8 mouse cellular contexts compared by ENCODE assay signal in genomic region chr2:129129987-129130545, GRCm38 (mm10). TPM values are rescaled to one million over a fixed set of nuclear protein-coding genes. Genes with fewer than 3 reads are reported as not detected.
DNase-seq lines count a peak whose midpoint lies in the region; ATAC-seq and TF ChIP-seq lines count a peak whose summit lies in the region.

No protein-coding gene starts in this region.

- H3K9me3 ChIP-seq in MEL (replicated peaks; ENCODE audit: insufficient read depth, low read length) = no peaks in the 10 kb centered on the region
- H3K9me3 ChIP-seq in embryonic facial prominence, embryonic 13.5 days = peaks cover 8% of the 10 kb centered on the region; the same call in 1 of the 2 replicates
- H3K9me3 ChIP-seq in hindbrain, embryonic 16.5 days (ENCODE audit: control insufficient read depth, low read length) = peaks cover 3% of the 10 kb centered on the region; the same call in 1 of the 2 replicates
- H3K9me3 ChIP-seq in lung, embryonic 15.5 days = no peaks in the 10 kb centered on the region

- ATAC-seq in embryonic facial prominence, embryonic 13.5 days (ENCODE audit: insufficient number of reproducible peaks, insufficient read depth, low FRiP score, low TSS enrichment, low read depth) = 0 out of 2 replicates have a peak, but pooled peaks have one; percentile 13
- ATAC-seq in hindbrain, embryonic 16.5 days = peak; percentile 15
- peak; percentile 35; the same call in 1 of the 2 replicates for ATAC-seq in lung, embryonic 15.5 days (ENCODE audit: borderline replicate concordance, extremely low read depth, low FRiP score, low TSS enrichment)

- no peaks in the 10 kb centered on the region for H3K27me3 ChIP-seq in MEL (ENCODE audit: control insufficient read depth in 1 of 2, insufficient read depth in 2 of 2, low read length in 2 of 2)
- no peaks in the 10 kb centered on the region for H3K27me3 ChIP-seq in embryonic facial prominence, embryonic 13.5 days
- H3K27me3 ChIP-seq in hindbrain, embryonic 16.5 days (replicated peaks; ENCODE audit: control insufficient read depth, insufficient read depth, low read length) = no peaks in the 10 kb centered on the region
- no peaks in the 10 kb centered on the region for H3K27me3 ChIP-seq in lung, embryonic 15.5 days

- peaks cover 2 to 13% of the 10 kb centered on the region in 2 experiments; a peak in 3 of 4 replicates for H3K4me1 ChIP-seq in MEL (ENCODE audit: control insufficient read depth in 1 of 2, insufficient read depth in 2 of 2, low read length in 2 of 2)
- H3K4me1 ChIP-seq in embryonic facial prominence, embryonic 13.5 days = peaks cover 14% of the 10 kb centered on the region
- peaks cover 13% of the 10 kb centered on the region for H3K4me1 ChIP-seq in hindbrain, embryonic 16.5 days (ENCODE audit: control insufficient read depth, insufficient read depth, low read depth, low read length)
- H3K4me1 ChIP-seq in lung, embryonic 15.5 days = peaks cover 20% of the 10 kb centered on the region

- peaks cover 2 to 10% of the 10 kb centered on the region in 2 experiments; a peak in 3 of 4 replicates for H3K36me3 ChIP-seq in MEL (ENCODE audit: control insufficient read depth in 1 of 2, insufficient read depth in 2 of 2, low read length in 2 of 2)
- peaks cover 56% of the 10 kb centered on the region for H3K36me3 ChIP-seq in embryonic facial prominence, embryonic 13.5 days
- H3K36me3 ChIP-seq in hindbrain, embryonic 16.5 days (ENCODE audit: control insufficient read depth, insufficient read depth, low read length) = peaks cover 20% of the 10 kb centered on the region
- H3K36me3 ChIP-seq in lung, embryonic 15.5 days = peaks cover 49% of the 10 kb centered on the region

- H3K4me2 ChIP-seq in embryonic facial prominence, embryonic 13.5 days = peak overlapping the region; percentile 90
- H3K4me2 ChIP-seq in hindbrain, embryonic 16.5 days (ENCODE audit: low read length) = peak overlapping the region; percentile 84
- H3K4me2 ChIP-seq in lung, embryonic 15.5 days = peak overlapping the region; percentile 82

- peak overlapping the region; percentile 93 for H3K27ac ChIP-seq in MEL (ENCODE audit: control insufficient read depth, low read depth, low read length)
- H3K27ac ChIP-seq in embryonic facial prominence, embryonic 13.5 days = peak overlapping the region; percentile 91
- H3K27ac ChIP-seq in hindbrain, embryonic 16.5 days (ENCODE audit: low read depth, low read length) = peak overlapping the region; percentile 86
- peak overlapping the region; percentile 94 for H3K27ac ChIP-seq in lung, embryonic 15.5 days

- no peak for TF ChIP-seq POLR2A in MEL (IDR thresholded peaks at IDR 0.05; ENCODE audit: control insufficient read depth in 1 of 2, insufficient read depth in 1 of 2, low read depth in 1 of 2, low read length in 2 of 2, poor library complexity in 1 of 2)

- H3K4me3 ChIP-seq in MEL (ENCODE audit: control insufficient read depth in 1 of 2, insufficient read depth in 1 of 2, low read depth in 2 of 2, low read length in 2 of 2) = peak overlapping the region; percentile 88 to 90
- peak overlapping the region; percentile 65 for H3K4me3 ChIP-seq in embryonic facial prominence, embryonic 13.5 days
- peak overlapping the region; percentile 72 for H3K4me3 ChIP-seq in hindbrain, embryonic 16.5 days (ENCODE audit: low read length)
- peak overlapping the region; percentile 65 for H3K4me3 ChIP-seq in lung, embryonic 15.5 days

- TF ChIP-seq CTCF in MEL (IDR thresholded peaks at IDR 0.05 in 2 of 3, conservative IDR thresholded peaks at IDR 0.05 in 1 of 3; ENCODE audit: control insufficient read depth in 1 of 3, insufficient read depth in 1 of 3, low read depth in 2 of 3, low read length in 3 of 3, poor library complexity in 1 of 3, severe bottlenecking in 1 of 3) = no peak

- no peak for TF ChIP-seq RAD21 in MEL (IDR thresholded peaks at IDR 0.05; ENCODE audit: low read depth, low read length)

- 37% methylated on average over 18 of the region's 18 CpGs for WGBS in embryonic facial prominence, embryonic 13.5 days
- WGBS in hindbrain, embryonic 16.5 days = 24% methylated on average over 18 of the region's 18 CpGs
- 29% methylated on average over 18 of the region's 18 CpGs for WGBS in lung, embryonic 15.5 days

- H3K9ac ChIP-seq in MEL (ENCODE audit: control insufficient read depth, low read depth, low read length, poor library complexity, severe bottlenecking) = peak overlapping the region; percentile 82
- peak overlapping the region; percentile 74 for H3K9ac ChIP-seq in embryonic facial prominence, embryonic 13.5 days
- peak overlapping the region; percentile 55 for H3K9ac ChIP-seq in hindbrain, embryonic 16.5 days (ENCODE audit: low read depth, low read length)
- H3K9ac ChIP-seq in lung, embryonic 15.5 days = peak overlapping the region; percentile 45

- peak; percentile 17 for DNase-seq in kidney, adult 11 months
- DNase-seq in kidney, adult 9 months = no peak
- peak; percentile 58 for DNase-seq in MEL (ENCODE audit: low read depth, low spot score)
- peak; percentile 13 for DNase-seq in spleen, adult 12 weeks (ENCODE audit: low spot score)
- no peak for DNase-seq in urinary bladder, adult 2 months (ENCODE audit: low spot score)

- no peak for TF ChIP-seq EP300 in MEL (IDR thresholded peaks at IDR 0.05; ENCODE audit: low read depth in 1 of 2, low read length in 2 of 2)

- peaks cover 6% of the 10 kb centered on the region for H3K79me2 ChIP-seq in MEL (ENCODE audit: control insufficient read depth, insufficient read depth, low read length, poor library complexity)

TF ChIP-seq in MEL, 35 proteins besides CTCF, POLR2A, EP300 and RAD21:
- TF ChIP-seq E2F4 (IDR thresholded peaks at IDR 0.05; ENCODE audit: borderline replicate concordance, low read depth, low read length) = no peak
- TF ChIP-seq RCOR1 (IDR thresholded peaks at IDR 0.05; ENCODE audit: low read depth, low read length) = peak; percentile 36; the same call in 1 of the 2 replicates

RNA-seq across cellular contexts. Expression of gene Chchd5, which starts 0.6 kb away (rescaled TPM):
- 15.9 and 17.1 TPM in 2 replicates for total RNA-seq in MEL (2012; rRNA removed)
- polyA plus RNA-seq in MEL (2012; ENCODE audit: insufficient read depth in 1 of 2, insufficient read length in 2 of 2, low read depth in 1 of 2, low replicate concordance in 2 of 2, missing spikeins in 1 of 2) = 10 to 100 TPM in 1 of 2 experiments, not detected in 1; 23.7 TPM
- polyA plus RNA-seq in embryonic facial prominence, embryonic 13.5 days (2015; fragmentation: Nextera tagmentation; extraction: Ambion mirVana) = 29.8 and 31.7 TPM in 2 replicates
- 18.7 and 19.8 TPM in 2 replicates for polyA plus RNA-seq in hindbrain, embryonic 16.5 days (2015; fragmentation: Nextera tagmentation; extraction: Ambion mirVana)
- polyA plus RNA-seq in lung, embryonic 15.5 days (2015; fragmentation: Nextera tagmentation; extraction: Ambion mirVana) = 27.1 and 27.8 TPM in 2 replicates
- polyA plus RNA-seq in urinary bladder, adult 2 months (2012; rRNA removed) = 19.4 and 19.5 TPM in 2 replicates

RNA-seq across cellular contexts. Expression of gene Polr1b, which starts 29.3 kb away (rescaled TPM):
- total RNA-seq in MEL (2012; rRNA removed) = 71.9 and 90.1 TPM in 2 replicates
- polyA plus RNA-seq in MEL (2012; ENCODE audit: insufficient read depth in 1 of 2, insufficient read length in 2 of 2, low read depth in 1 of 2, low replicate concordance in 2 of 2, missing spikeins in 1 of 2) = 10 to 100 TPM in 1 of 2 experiments, not detected in 1; 92.8 TPM
- 27.3 and 29.4 TPM in 2 replicates for polyA plus RNA-seq in embryonic facial prominence, embryonic 13.5 days (2015; fragmentation: Nextera tagmentation; extraction: Ambion mirVana)
- 13.0 and 15.6 TPM in 2 replicates for polyA plus RNA-seq in hindbrain, embryonic 16.5 days (2015; fragmentation: Nextera tagmentation; extraction: Ambion mirVana)
- polyA plus RNA-seq in lung, embryonic 15.5 days (2015; fragmentation: Nextera tagmentation; extraction: Ambion mirVana) = 27.4 and 27.9 TPM in 2 replicates
- polyA plus RNA-seq in urinary bladder, adult 2 months (2012; rRNA removed) = 18.3 and 19.1 TPM in 2 replicates

Comparison
In these comparisons a context has a peak if more than half of its experiments do, and no peak if none do; other contexts are left out.
1. DNase-seq: peak in kidney, adult 11 months (single experiment), MEL (single experiment) and spleen, adult 12 weeks (single experiment); none in kidney, adult 9 months (single experiment) and urinary bladder, adult 2 months (single experiment).
2. Peak in every context shown above with its lines, with median percentiles within 50 percentile points of each other: H3K27ac ChIP-seq, H3K4me3 ChIP-seq, H3K9ac ChIP-seq, ATAC-seq and H3K4me2 ChIP-seq.